Mouse (Mus musculus) cerebellum, adult (tissue): Measurements from ENCODE around the gene Coq10b.
A peak's percentile ranks its signal among the peaks of the same experiment; 100 is the strongest.
"Not testable (repeated sequence)": the region's sequence is repeated elsewhere in the genome, so short reads cannot be mapped to it uniquely, and the experiment has no call there.

Experiments used
- ATAC-seq: cut with Nextera tagmentation; 2 replicates; pipeline ENCODE4 v1.9.2; 2017; ENCODE audit warnings: mild to moderate bottlenecking, moderate library complexity, mixed read lengths; ENCODE audit not compliant: insufficient number of reproducible peaks, low FRiP score, low TSS enrichment

The Coq10b gene

GRCm38 (mm10) chr1:55055322-55056115, 2.9 kb downstream of the Coq10b start:
- no peak for ATAC-seq

GRCm38 (mm10) chr1:55058383-55058782, 5.8 kb downstream of the Coq10b start:
- not testable (repeated sequence) for ATAC-seq

- ATAC-seq: no peak
Observed at GRCm38 (mm10) chr1:55061099-55061498, 8.5 kb downstream of the Coq10b start.

- no peak for ATAC-seq
Observed at GRCm38 (mm10) chr1:55061772-55062171, 9.2 kb downstream of the Coq10b start.

GRCm38 (mm10) chr1:55072328-55072727, 19.8 kb downstream of the Coq10b start:
- not testable (repeated sequence) for ATAC-seq

- no peak for ATAC-seq
Observed at GRCm38 (mm10) chr1:55074757-55075156, 22.2 kb downstream of the Coq10b start.

GRCm38 (mm10) chr1:55075652-55076394, 23.3 kb downstream of the Coq10b start:
- ATAC-seq: no peak

GRCm38 (mm10) chr1:55076395-55076743, 23.8 kb downstream of the Coq10b start:
- ATAC-seq: no peak

GRCm38 (mm10) chr1:55076849-55077516, 24.4 kb downstream of the Coq10b start:
- no peak for ATAC-seq

GRCm38 (mm10) chr1:55079677-55080076, 27.1 kb downstream of the Coq10b start:
- ATAC-seq: no peak

- no peak for ATAC-seq
Observed at GRCm38 (mm10) chr1:55082106-55082505, 29.5 kb downstream of the Coq10b start.

GRCm38 (mm10) chr1:55085781-55086366, 33.3 kb downstream of the Coq10b start:
- no peak for ATAC-seq

- no peak for ATAC-seq
Observed at GRCm38 (mm10) chr1:55086868-55087400, 34.4 kb downstream of the Coq10b start.

GRCm38 (mm10) chr1:55087401-55087904, 34.9 kb downstream of the Coq10b start:
- peak; percentile 46 for ATAC-seq

GRCm38 (mm10) chr1:55087932-55088610, 35.5 kb downstream of the Coq10b start, which contains the start of the genes Hspe1 and Hspd1:
Hspe1 (plus strand) TSS chr1:55088132.
Hspd1 (minus strand) TSS chr1:55088243.
- peak; percentile 94 for ATAC-seq

- ATAC-seq: no peak
Observed at GRCm38 (mm10) chr1:55088611-55089497, 36.3 kb downstream of the Coq10b start.

GRCm38 (mm10) chr1:55089498-55090064, 37.0 kb downstream of the Coq10b start:
- no peak for ATAC-seq

GRCm38 (mm10) chr1:55092056-55092455, 39.5 kb downstream of the Coq10b start:
- ATAC-seq: no peak
